Mouse (Mus musculus): Measurements from ENCODE around the gene Topbp1.

DNA sequence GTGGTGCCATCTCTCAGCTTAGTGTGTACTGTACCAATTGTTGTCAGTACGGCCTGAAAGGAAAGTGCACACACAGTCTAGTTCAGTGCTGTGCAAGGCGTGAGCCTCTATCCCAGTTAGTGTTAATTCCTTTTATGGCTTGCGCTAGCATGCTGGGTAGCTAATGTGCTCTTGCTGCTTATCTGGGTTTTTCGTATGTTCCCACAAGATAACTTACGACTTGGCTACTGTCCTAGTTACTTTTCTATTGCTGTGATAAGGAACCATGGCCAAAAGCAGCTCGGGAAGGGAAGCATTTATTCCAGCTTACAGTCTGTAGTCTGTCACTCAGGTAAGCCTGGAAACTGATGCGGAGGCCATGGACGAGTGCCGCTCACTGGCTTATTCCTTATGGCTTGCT, 21.4 kb downstream of the Topbp1 start:
- TF ChIP-seq CTCF (IDR thresholded peaks at IDR 0.05; ENCODE audit: low read depth, low read length) (no peak), POLR2A (IDR thresholded peaks at IDR 0.05; ENCODE audit: insufficient read depth, low read length) (no peak)
